Mouse (Mus musculus) inflammation-experienced regulatory T-cells, adult 16 weeks (primary cell): ENCODE results near the gene Golga4. TPM values are rescaled to one million over a fixed set of nuclear protein-coding genes. Genes with fewer than 3 reads are reported as not detected.

ENCODE experiments used
- polyA plus RNA-seq: library from polyadenylated mRNA; unstranded; fragments of 100-300 nt; shearing (Covaris generic); gene quantifications from one replicate; pipeline ENCODE4 v1.2.1, GENCODE M21; 2017

The Golga4 gene
- 26.4 TPM for polyA plus RNA-seq

GRCm38 (mm10) chr9:118506020-118506403 lies at the start of gene Golga4:
Gene Golga4, plus strand, starts transcription at chr9:118506267.

GRCm38 (mm10) chr9:118477961-118478360 lies 28.1 kb upstream of the Golga4 start, which contains the start of gene Eomes:
Gene Eomes, plus strand, starts transcription at chr9:118478212.

GRCm38 (mm10) chr9:118606148-118606816 lies 100.2 kb downstream of the Golga4 start, which contains the start of gene Itga9:
Gene Itga9, plus strand, starts transcription at chr9:118606690.

Other genes with a start within 250 kb of the Golga4 start
- 0.46 TPM for gene Eomes, start 28.1 kb upstream of the Golga4 start, polyA plus RNA-seq
- 0.49 TPM for gene Itga9, start 100.4 kb downstream of the Golga4 start, polyA plus RNA-seq